13 mouse cellular contexts compared by ENCODE assay signal in genomic region chr11:35892293-35892692, GRCm38 (mm10). TPM values are rescaled to one million over a fixed set of nuclear protein-coding genes. Genes with fewer than 3 reads are reported as not detected.
DNase-seq lines count a peak whose midpoint lies in the region; ATAC-seq and TF ChIP-seq lines count a peak whose summit lies in the region.
"Had no signal": no experiment of that assay in that cellular context is flagged by ENCODE, and none has a peak within 500 bp of the region (broad histone marks: within the 10 kb centered on the region; RNA-seq: fewer than 3 reads in every experiment).

No protein-coding gene starts in this region.

- H3K36me3 ChIP-seq in heart, embryonic 15.5 days, result no peaks in the 10 kb centered on the region
- H3K36me3 ChIP-seq in lung, embryonic 16.5 days (ENCODE audit: control insufficient read depth, insufficient read depth, low read length), result no peaks in the 10 kb centered on the region
- H3K36me3 ChIP-seq in embryonic facial prominence, embryonic 15.5 days, result no peaks in the 10 kb centered on the region
- no peaks in the 10 kb centered on the region for H3K36me3 ChIP-seq in myocyte (ENCODE audit: control insufficient read depth, insufficient read depth)

- 74% methylated on average over 9 of the region's 9 CpGs for WGBS in heart, embryonic 15.5 days
- 49% methylated on average over 9 of the region's 9 CpGs for WGBS in lung, embryonic 16.5 days
- 56% methylated on average over 9 of the region's 9 CpGs for WGBS in embryonic facial prominence, embryonic 15.5 days

- H3K27ac ChIP-seq in heart, embryonic 15.5 days, result peak overlapping the region; percentile 79; the same call in 1 of the 2 replicates
- peak overlapping the region; percentile 81 for H3K27ac ChIP-seq in lung, embryonic 16.5 days (ENCODE audit: low read length)
- H3K27ac ChIP-seq in embryonic facial prominence, embryonic 15.5 days (replicated peaks), result peak overlapping the region; percentile 76

- no peaks in the 10 kb centered on the region for H3K27me3 ChIP-seq in heart, embryonic 15.5 days
- H3K27me3 ChIP-seq in lung, embryonic 16.5 days (ENCODE audit: control insufficient read depth, insufficient read depth, low read depth, low read length), result no peaks in the 10 kb centered on the region
- H3K27me3 ChIP-seq in embryonic facial prominence, embryonic 15.5 days, result no peaks in the 10 kb centered on the region
- H3K27me3 ChIP-seq in myocyte (ENCODE audit: control insufficient read depth, insufficient read depth, insufficient read length), result no peaks in the 10 kb centered on the region

- no peak for DNase-seq in heart, adult 11 months
- no peak for DNase-seq in lung, adult 18-20 months
- no peak for DNase-seq in cerebellum, adult 11 months
- DNase-seq: adrenal gland, postnatal 25 days; kidney, postnatal 25 days; left cerebral cortex, postnatal 4 days; liver, postnatal 0 days; right cerebral cortex, postnatal 14 days had no signal

- no peak overlapping the region for H3K4me3 ChIP-seq in heart, embryonic 15.5 days
- H3K4me3 ChIP-seq in lung, embryonic 16.5 days (ENCODE audit: low read length), result no peak overlapping the region
- no peak overlapping the region for H3K4me3 ChIP-seq in embryonic facial prominence, embryonic 15.5 days (replicated peaks)
- no peak overlapping the region for H3K4me3 ChIP-seq in myocyte

- no peaks in the 10 kb centered on the region for H3K79me2 ChIP-seq in myocyte (ENCODE audit: control insufficient read depth, insufficient read depth)

- peaks cover 17% of the 10 kb centered on the region for H3K4me1 ChIP-seq in heart, embryonic 15.5 days (replicated peaks)
- peaks cover 11% of the 10 kb centered on the region for H3K4me1 ChIP-seq in lung, embryonic 16.5 days (replicated peaks; ENCODE audit: control insufficient read depth, insufficient read depth, low read length)
- peaks cover 16% of the 10 kb centered on the region for H3K4me1 ChIP-seq in embryonic facial prominence, embryonic 15.5 days

- no peak overlapping the region for H3ac ChIP-seq in myocyte (ENCODE audit: control insufficient read depth, insufficient read length)

- H3K4me2 ChIP-seq in heart, embryonic 15.5 days, result no peak overlapping the region
- no peak overlapping the region for H3K4me2 ChIP-seq in lung, embryonic 16.5 days (ENCODE audit: low read depth, low read length)
- no peak overlapping the region for H3K4me2 ChIP-seq in embryonic facial prominence, embryonic 15.5 days (replicated peaks)
- no peak overlapping the region for H3K4me2 ChIP-seq in myocyte (ENCODE audit: low read depth)

- H3K9me3 ChIP-seq in heart, embryonic 15.5 days (replicated peaks), result no peaks in the 10 kb centered on the region
- H3K9me3 ChIP-seq in lung, embryonic 16.5 days (ENCODE audit: control insufficient read depth, low read length), result no peaks in the 10 kb centered on the region
- H3K9me3 ChIP-seq in embryonic facial prominence, embryonic 15.5 days (replicated peaks), result no peaks in the 10 kb centered on the region

- no peak overlapping the region for H3K9ac ChIP-seq in heart, embryonic 15.5 days
- no peak overlapping the region for H3K9ac ChIP-seq in lung, embryonic 16.5 days (ENCODE audit: low read length)
- H3K9ac ChIP-seq in embryonic facial prominence, embryonic 15.5 days, result no peak overlapping the region
- H3K9ac ChIP-seq: liver, postnatal 0 days had no signal

- TF ChIP-seq POLR2A in myocyte (IDR thresholded peaks at IDR 0.05; ENCODE audit: insufficient read length, low read depth), result no peak

- no peak for ATAC-seq in heart, embryonic 15.5 days (replicated peaks; ENCODE audit: insufficient number of reproducible peaks, insufficient read depth, low FRiP score, low read depth)
- 0 out of 2 replicates have a peak, but pooled peaks have one; percentile 4 for ATAC-seq in lung, embryonic 16.5 days (ENCODE audit: low read depth)
- no peak for ATAC-seq in embryonic facial prominence, embryonic 15.5 days (ENCODE audit: insufficient number of reproducible peaks, low FRiP score, low TSS enrichment, low read depth)
- ATAC-seq: intestine, postnatal 0 days; liver, postnatal 0 days had no signal

TF ChIP-seq in myocyte, 11 proteins besides CTCF, POLR2A, EP300 and RAD21:
- TF ChIP-seq MYOD1 (IDR thresholded peaks at IDR 0.05; ENCODE audit: control insufficient read depth in 1 of 3, insufficient read length in 2 of 3, low read depth in 2 of 3), result peak in 2 of 3 experiments; percentile 46 to 72
- no peak for TF ChIP-seq USF1 (IDR thresholded peaks at IDR 0.05; ENCODE audit: low read depth)
- peak; percentile 15 for TF ChIP-seq TCF12 (IDR thresholded peaks at IDR 0.05; ENCODE audit: insufficient read depth, poor library complexity, severe bottlenecking)
- no peak for TF ChIP-seq TCF3 (IDR thresholded peaks at IDR 0.05; ENCODE audit: insufficient read length, low read depth)
- no peak for TF ChIP-seq MAX (IDR thresholded peaks at IDR 0.05; ENCODE audit: low read depth)
- no peak for TF ChIP-seq REST (IDR thresholded peaks at IDR 0.05; ENCODE audit: insufficient read depth, insufficient read length)
- TF ChIP-seq MYOG (IDR thresholded peaks at IDR 0.05; ENCODE audit: control insufficient read depth in 1 of 3, insufficient read depth in 1 of 3, insufficient read length in 2 of 3, low read depth in 2 of 3), result peak in 2 of 3 experiments; percentile 61 to 64

RNA-seq across cellular contexts. Expression of gene Rars, which starts 58.0 kb away (rescaled TPM):
- polyA plus RNA-seq in heart, embryonic 15.5 days (2015; fragmentation: Nextera tagmentation; extraction: Ambion mirVana), result 53.4 and 60.2 TPM in 2 replicates
- 70.9 and 74.9 TPM in 2 replicates for polyA plus RNA-seq in lung, embryonic 16.5 days (2015; fragmentation: Nextera tagmentation; extraction: Ambion mirVana)
- polyA plus RNA-seq in embryonic facial prominence, embryonic 15.5 days (2015; fragmentation: Nextera tagmentation; extraction: Ambion mirVana), result 77.1 and 77.8 TPM in 2 replicates
- polyA plus RNA-seq in myocyte (2012; fragmentation: generic; extraction: Trizol), result 112 TPM
